Mouse (Mus musculus) limb, embryonic 14.5 days (tissue): ENCODE results near the gene Cdiptos. TPM values are rescaled to one million over a fixed set of nuclear protein-coding genes. Genes with fewer than 3 reads are reported as not detected.

ENCODE experiments used
- ATAC-seq: fragments of 200-750 bp; cut with Nextera tagmentation; 2 replicates; pipeline ENCODE4 v1.8.0; 2017; ENCODE audit warnings: low read depth, moderate number of reproducible peaks, moderate TSS enrichment; ENCODE audit not compliant: low FRiP score
- DNase-seq: peaks from one replicate; pipeline ENCODE4 v3.0.0-alpha.2; 2015; ENCODE audit warnings: low spot score
- H3K27ac ChIP-seq: fragments of 300-500 bp; sonication (generic); replicated peaks from 2 replicates; pipeline ENCODE4 v1.5.1; 2014; ENCODE audit warnings: low read depth, mild to moderate bottlenecking, low read length, moderate library complexity, mixed read lengths
- H3K27me3 ChIP-seq: fragments of 300-500 bp; sonication (generic); 2 replicates; pipeline ENCODE4 v1.6.1; 2014; ENCODE audit warnings: low read length, mixed read lengths; ENCODE audit not compliant: control insufficient read depth, insufficient read depth
- H3K36me3 ChIP-seq: fragments of 300-500 bp; sonication (generic); 2 replicates; pipeline ENCODE4 v1.6.1; 2014; ENCODE audit warnings: mild to moderate bottlenecking, low read length, moderate library complexity, mixed read lengths; ENCODE audit not compliant: control insufficient read depth, insufficient read depth
- H3K4me1 ChIP-seq: fragments of 300-500 bp; sonication (generic); 2 replicates; pipeline ENCODE4 v1.6.1; 2014; ENCODE audit warnings: antibody characterized with exemption, low read length, mixed read lengths; ENCODE audit not compliant: control insufficient read depth, insufficient read depth
- H3K4me2 ChIP-seq: fragments of 300-500 bp; sonication (generic); replicated peaks from 2 replicates; pipeline ENCODE4 v1.6.1; 2014; ENCODE audit warnings: low read depth, mild to moderate bottlenecking, low read length, moderate library complexity; ENCODE audit not compliant: severe bottlenecking
- H3K4me3 ChIP-seq: fragments of 300-500 bp; sonication (generic); replicated peaks from 2 replicates; pipeline ENCODE4 v1.5.1; 2014; ENCODE audit warnings: low read length
- H3K9ac ChIP-seq: fragments of 300-500 bp; sonication (generic); 2 replicates; pipeline ENCODE4 v1.6.1; 2014; ENCODE audit warnings: mild to moderate bottlenecking, low read depth, low read length, moderate library complexity; ENCODE audit not compliant: severe bottlenecking
- H3K9me3 ChIP-seq: fragments of 300-500 bp; sonication (generic); 2 replicates; pipeline ENCODE4 v1.6.1; 2016; ENCODE audit warnings: low read length; ENCODE audit not compliant: control insufficient read depth
- POLR2A ChIP-seq: fragments of 200-500 bp; IDR thresholded peaks from 2 replicates; pipeline ENCODE4 v1.8.0; 2012; ENCODE audit warnings: inconsistent platforms, mild to moderate bottlenecking, moderate library complexity, borderline replicate concordance; ENCODE audit not compliant: insufficient read depth, insufficient read length; ENCODE audit errors: extremely low read depth
- WGBS: fragments of 180-500 bp; shearing (Covaris S2); extraction: QIAGEN DNeasy Blood & Tissue Kit; methylation state at CpG from one replicate; pipeline ENCODE4 v1.1.7; 2014; 5-methylcytosine and 5-hydroxymethylcytosine counted together
- polyA plus RNA-seq, 2 experiments: library from polyadenylated mRNA; depleted of rRNA in 1 of 2; stranded (reverse) in 1 of 2; unstranded in 1 of 2; fragments of >200 nt; fragmentation: Nextera tagmentation in 1 of 2; extraction: Ambion mirVana in 1 of 2; gene quantifications; 2 replicates each; pipeline versions ENCODE4 v1.2.1 to v1.2.3; 2012 to 2014

The Cdiptos gene
- polyA plus RNA-seq, 2 experiments: 1.2 to 1.9 TPM

GRCm38 (mm10) chr7:127022528-127023271, 46.8 kb upstream of the Cdiptos start:
- Histone ChIP-seq H3K4me1 (peaks cover 55% of the 10 kb centered on the region), H3K4me2 (peak overlapping the region; percentile 0; the same call in 1 of the 2 replicates), H3K27me3 (no peaks in the 10 kb centered on the region), H3K36me3 (peaks cover 40% of the 10 kb centered on the region), H3K27ac (no peak overlapping the region; the same call in 1 of the 2 replicates), H3K9me3 (no peaks in the 10 kb centered on the region), H3K4me3 (peak overlapping the region; percentile 96; the same call in 1 of the 2 replicates), H3K9ac (peak overlapping the region; percentile 97; the same call in 1 of the 2 replicates)
- ATAC-seq (no peak), DNase-seq (no peak)
- no peak for TF ChIP-seq POLR2A
- 83% methylated on average over 7 of the region's 7 CpGs for WGBS

DNA sequence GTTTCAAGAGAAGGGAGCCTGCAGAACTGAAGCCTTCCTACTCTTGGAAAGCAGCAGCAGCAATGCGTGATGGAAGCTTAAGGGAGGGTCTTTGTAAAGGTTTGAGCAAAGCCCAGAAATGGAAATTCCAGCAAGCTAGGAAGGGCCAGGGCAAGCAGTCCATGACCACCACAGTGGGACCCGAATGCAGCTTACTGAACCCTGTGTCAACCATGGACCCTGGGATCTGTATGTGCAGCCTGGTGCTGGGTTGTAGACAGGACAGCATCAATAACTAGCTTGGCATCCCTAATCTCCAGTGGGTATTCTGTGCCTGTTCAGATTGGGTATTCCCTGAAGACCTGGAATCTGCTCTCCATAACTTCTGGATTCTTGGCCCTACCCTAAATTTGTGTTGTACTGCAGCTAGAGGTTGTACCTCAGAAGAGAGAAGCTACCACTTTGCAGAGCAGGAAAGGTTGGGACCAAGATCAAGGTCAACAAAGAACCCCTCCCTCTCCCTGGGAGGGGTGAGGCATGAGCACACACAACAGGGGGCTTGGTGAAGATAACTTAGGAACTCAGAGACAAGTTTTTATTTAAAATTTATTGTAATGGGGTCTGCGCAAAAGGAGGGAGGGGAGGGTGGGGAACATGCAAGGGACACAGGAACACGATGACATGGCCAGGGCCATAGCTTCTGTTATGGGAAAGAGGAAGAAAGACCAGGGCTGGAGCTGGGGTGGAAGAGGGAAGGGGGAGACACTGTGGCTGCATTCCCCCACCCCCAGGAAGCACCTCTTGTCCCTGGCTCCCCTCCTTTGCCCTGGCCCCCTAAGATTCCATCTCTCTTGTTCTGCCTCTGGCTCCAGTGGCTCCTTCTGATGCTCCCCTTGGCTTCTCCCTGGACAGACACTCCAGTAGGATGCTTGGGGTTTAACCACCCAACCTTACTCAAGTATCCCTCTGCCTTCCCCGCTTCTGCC, 45.9 kb upstream of the Cdiptos start:
- Histone ChIP-seq H3K9ac (peak overlapping the region; percentile 72), H3K9me3 (no peaks in the 10 kb centered on the region), H3K27ac (peak overlapping the region; percentile 76), H3K4me1 (peaks cover 56% of the 10 kb centered on the region), H3K27me3 (no peaks in the 10 kb centered on the region), H3K4me2 (peak overlapping the region; percentile 85), H3K36me3 (peaks cover 40% of the 10 kb centered on the region), H3K4me3 (peak overlapping the region; percentile 61)
- DNase-seq (no peak), ATAC-seq (no peak)
- WGBS: 47% methylated on average over 5 of the region's 5 CpGs
- TF ChIP-seq POLR2A: no peak

GRCm38 (mm10) chr7:127020901-127021562, 45.1 kb upstream of the Cdiptos start, which contains the start of the genes Gm42742 and Prrt2:
TSS of gene Gm42742 (minus strand) at chr7:127021097.
TSS of gene Prrt2 (minus strand) at chr7:127021211.
- ATAC-seq: peak; percentile 55
- H3K27ac ChIP-seq: peak within 1 kb of the TSS; percentile 76
- no peaks in the 10 kb centered on the region for H3K27me3 ChIP-seq
- peak; percentile 83 for DNase-seq
- H3K4me1 ChIP-seq: peaks cover 57% of the 10 kb centered on the region
- H3K36me3 ChIP-seq: peaks cover 41% of the 10 kb centered on the region
- peak within 1 kb of the TSS; percentile 61 for H3K4me3 ChIP-seq
- H3K9me3 ChIP-seq: no peaks in the 10 kb centered on the region
- H3K4me2 ChIP-seq: peak within 1 kb of the TSS; percentile 85
- TF ChIP-seq POLR2A: peak; percentile 55; the same call in 1 of the 2 replicates
- H3K9ac ChIP-seq: peak within 1 kb of the TSS; percentile 72
- WGBS: 1% methylated on average over 31 of the region's 37 CpGs

- WGBS: 23% methylated on average over 5 of the region's 5 CpGs
- Histone ChIP-seq H3K4me1 (peaks cover 62% of the 10 kb centered on the region), H3K4me2 (peak overlapping the region; percentile 85)
Observed at GRCm38 (mm10) chr7:127020491-127020890, 44.6 kb upstream of the Cdiptos start.

More at GRCm38 (mm10) chr7:127020491-127020890, 44.6 kb upstream of the Cdiptos start:
- no peak for ATAC-seq
- no peaks in the 10 kb centered on the region for H3K27me3 ChIP-seq
- peak overlapping the region; percentile 76 for H3K27ac ChIP-seq
- peak overlapping the region; percentile 72 for H3K9ac ChIP-seq
- TF ChIP-seq POLR2A: no peak
- H3K9me3 ChIP-seq: no peaks in the 10 kb centered on the region
- H3K36me3 ChIP-seq: peaks cover 46% of the 10 kb centered on the region
- peak overlapping the region; percentile 61 for H3K4me3 ChIP-seq
- no peak for DNase-seq
